Comparison of ENCODE assay signal across 11 mouse cellular contexts in genomic region chr5:133385374-133386349, GRCm38 (mm10).
DNase-seq lines count a peak whose midpoint lies in the region; ATAC-seq and TF ChIP-seq lines count a peak whose summit lies in the region.
"Had no signal": no experiment of that assay in that cellular context is flagged by ENCODE, and none has a peak within 500 bp of the region (broad histone marks: within the 10 kb centered on the region; RNA-seq: fewer than 3 reads in every experiment).

No protein-coding gene starts in this region.

- TF ChIP-seq CTCF in brain, embryonic 14.5 days (IDR thresholded peaks at IDR 0.05; ENCODE audit: borderline replicate concordance, extremely low read depth, insufficient read depth, insufficient read length) = no peak

- peak; percentile 7 for DNase-seq in hindbrain, embryonic 11.5 days (ENCODE audit: low spot score)
- peak; percentile 78 for DNase-seq in brain, embryonic 14.5 days (ENCODE audit: low read depth)
- peak; percentile 8 for DNase-seq in gastrocnemius, postnatal 14 days
- no peak for DNase-seq in hindbrain, embryonic 14.5 days (ENCODE audit: low spot score)
- no peak for DNase-seq in Muller cell, postnatal 12 days (ENCODE audit: inconsistent ontology term)
- DNase-seq in ovary, postnatal 14 days (ENCODE audit: low spot score) = no peak
- no peak for DNase-seq in layer of hippocampus, adult 11-12 months (ENCODE audit: low spot score)

- H3K36me3 ChIP-seq in hindbrain, embryonic 11.5 days (ENCODE audit: control insufficient read depth, insufficient read depth, low read length) = no peaks in the 10 kb centered on the region
- no peaks in the 10 kb centered on the region for H3K36me3 ChIP-seq in hindbrain, embryonic 16.5 days (ENCODE audit: control insufficient read depth, insufficient read depth, low read length)
- H3K36me3 ChIP-seq in hindbrain, embryonic 14.5 days (replicated peaks; ENCODE audit: control insufficient read depth, insufficient read depth) = no peaks in the 10 kb centered on the region

- H3K9ac ChIP-seq in hindbrain, embryonic 11.5 days (ENCODE audit: low read depth, low read length) = no peak overlapping the region
- no peak overlapping the region for H3K9ac ChIP-seq in hindbrain, embryonic 16.5 days (ENCODE audit: low read depth, low read length)
- H3K9ac ChIP-seq in hindbrain, embryonic 14.5 days = no peak overlapping the region

- WGBS in hindbrain, embryonic 11.5 days = 59% methylated on average over 10 of the region's 10 CpGs
- WGBS in hindbrain, embryonic 16.5 days = 28% methylated on average over 10 of the region's 10 CpGs
- 35% methylated on average over 10 of the region's 10 CpGs for WGBS in hindbrain, embryonic 14.5 days

- no peaks in the 10 kb centered on the region for H3K27me3 ChIP-seq in hindbrain, embryonic 11.5 days (ENCODE audit: control insufficient read depth, insufficient read depth, low read length)
- no peaks in the 10 kb centered on the region for H3K27me3 ChIP-seq in hindbrain, embryonic 16.5 days (replicated peaks; ENCODE audit: control insufficient read depth, insufficient read depth, low read length)
- no peaks in the 10 kb centered on the region for H3K27me3 ChIP-seq in hindbrain, embryonic 14.5 days (ENCODE audit: control insufficient read depth, insufficient read depth, low read length)
- H3K27me3 ChIP-seq: megakaryocyte, embryonic 14.5 days had no signal

- H3K4me1 ChIP-seq in hindbrain, embryonic 11.5 days (replicated peaks; ENCODE audit: control insufficient read depth, insufficient read depth, low read length) = 0 out of 2 replicates have a peak, but pooled peaks cover 2% of the 10 kb centered on the region
- peaks cover 4% of the 10 kb centered on the region for H3K4me1 ChIP-seq in hindbrain, embryonic 16.5 days (ENCODE audit: control insufficient read depth, insufficient read depth, low read depth, low read length)
- H3K4me1 ChIP-seq in hindbrain, embryonic 14.5 days (replicated peaks; ENCODE audit: control insufficient read depth, insufficient read depth, low read length) = peaks cover 15% of the 10 kb centered on the region
- H3K4me1 ChIP-seq: megakaryocyte, embryonic 14.5 days had no signal

- no peak overlapping the region for H3K27ac ChIP-seq in hindbrain, embryonic 11.5 days (ENCODE audit: low read depth, low read length)
- H3K27ac ChIP-seq in hindbrain, embryonic 16.5 days (ENCODE audit: low read depth, low read length) = no peak overlapping the region
- H3K27ac ChIP-seq in hindbrain, embryonic 14.5 days = no peak overlapping the region
- H3K27ac ChIP-seq: kidney, postnatal 0 days had no signal

- no peak overlapping the region for H3K4me3 ChIP-seq in hindbrain, embryonic 11.5 days (ENCODE audit: low read depth, low read length)
- no peak overlapping the region for H3K4me3 ChIP-seq in hindbrain, embryonic 16.5 days (ENCODE audit: low read length)
- no peak overlapping the region for H3K4me3 ChIP-seq in hindbrain, embryonic 14.5 days (replicated peaks; ENCODE audit: low read length)
- H3K4me3 ChIP-seq: megakaryocyte, embryonic 14.5 days had no signal

- intact Hi-C loops in gastrocnemius, postnatal 14 days (cut with DNase I; ENCODE audit: low total_unique reads) = no loop called here

- no peak; the same call in 1 of the 2 replicates for ATAC-seq in hindbrain, embryonic 11.5 days (ENCODE audit: low FRiP score)
- no peak for ATAC-seq in hindbrain, embryonic 16.5 days
- 0 out of 2 replicates have a peak, but pooled peaks have one; percentile 43 for ATAC-seq in hindbrain, embryonic 14.5 days (ENCODE audit: low FRiP score)
- ATAC-seq: CD4-positive, CD25-positive, alpha-beta regulatory T cell, adult 4 months had no signal

- TF ChIP-seq POLR2A in brain, embryonic 14.5 days (IDR thresholded peaks at IDR 0.05; ENCODE audit: borderline replicate concordance, extremely low read depth, insufficient read depth, insufficient read length, poor library complexity, severe bottlenecking) = no peak

- no peaks in the 10 kb centered on the region for H3K9me3 ChIP-seq in hindbrain, embryonic 11.5 days (ENCODE audit: control insufficient read depth, low read length)
- H3K9me3 ChIP-seq in hindbrain, embryonic 16.5 days (ENCODE audit: control insufficient read depth, low read length) = no peaks in the 10 kb centered on the region
- no peaks in the 10 kb centered on the region for H3K9me3 ChIP-seq in hindbrain, embryonic 14.5 days (ENCODE audit: control insufficient read depth, low read length)

- no peak overlapping the region for H3K4me2 ChIP-seq in hindbrain, embryonic 11.5 days (replicated peaks; ENCODE audit: low read depth, low read length)
- no peak overlapping the region for H3K4me2 ChIP-seq in hindbrain, embryonic 16.5 days (ENCODE audit: low read length)
- H3K4me2 ChIP-seq in hindbrain, embryonic 14.5 days (replicated peaks) = no peak overlapping the region

Comparison
In these comparisons a context has a peak if more than half of its experiments do, and no peak if none do; other contexts are left out.
1. DNase-seq: peak in hindbrain, embryonic 11.5 days (single experiment), brain, embryonic 14.5 days (single experiment) and gastrocnemius, postnatal 14 days (single experiment); none in hindbrain, embryonic 14.5 days (single experiment), Muller cell, postnatal 12 days (single experiment), ovary, postnatal 14 days (single experiment) and layer of hippocampus, adult 11-12 months (single experiment).